Mouse (Mus musculus) liver, adult 2 months (tissue): ENCODE measurements around the gene Susd1.

Experiments used
- CTCF ChIP-seq: fragments of 200-500 bp; IDR thresholded peaks from 2 replicates; pipeline ENCODE4 v1.5.1; 2011; ENCODE audit warnings: low read depth, low read length, control low read depth
- POLR2A ChIP-seq: fragments of 200-500 bp; IDR thresholded peaks from 2 replicates; pipeline ENCODE4 v1.6.1; 2011; ENCODE audit warnings: low read length, control low read depth; ENCODE audit not compliant: insufficient read depth; ENCODE audit errors: extremely low read depth

GRCm38 (mm10) chr4:59422808-59423207 is 15.6 kb downstream of the Susd1 start:
- TF ChIP-seq POLR2A: no peak
- no peak for TF ChIP-seq CTCF
